Mouse (Mus musculus) E14TG2a.4 (cell line): ENCODE measurements around the gene Galnt11.

ENCODE experiments used
- CTCF ChIP-seq: conservative IDR thresholded peaks from 2 replicates; pipeline ENCODE4 v1.5.1; 2014; ENCODE audit warnings: low read length
- NANOG ChIP-seq: IDR thresholded peaks from 2 replicates; pipeline ENCODE4 v1.6.1; 2014; ENCODE audit warnings: borderline replicate concordance, low read length, mixed read lengths

DNA sequence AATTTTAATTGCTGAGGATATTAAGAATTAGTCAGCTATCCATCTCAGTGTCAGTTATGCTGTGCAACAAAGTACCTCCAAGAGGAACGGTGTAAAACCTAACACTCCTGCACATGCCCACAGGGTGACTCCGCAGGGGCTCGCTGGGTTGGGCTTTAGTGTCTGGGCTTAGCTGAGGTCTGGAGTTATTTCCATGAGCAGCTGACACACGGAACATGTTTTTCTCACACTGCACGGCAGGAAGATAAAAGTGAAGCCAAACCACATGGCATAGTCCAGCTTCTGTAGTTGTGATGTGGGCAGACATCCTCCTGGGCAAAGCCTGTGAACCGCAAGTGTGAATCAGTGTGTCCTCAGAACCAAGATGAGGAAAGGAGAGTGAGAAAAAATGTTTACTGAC, 6.7 kb upstream of the Galnt11 start:
- no peak for TF ChIP-seq CTCF
- no peak for TF ChIP-seq NANOG
